ENCODE assay signal across 10 mouse cellular contexts in genomic region chr12:110460418-110461300, GRCm38 (mm10). TPM values are rescaled to one million over a fixed set of nuclear protein-coding genes. Genes with fewer than 3 reads are reported as not detected.
DNase-seq lines count a peak whose midpoint lies in the region; ATAC-seq lines count a peak whose summit lies in the region.
"Had no signal": no experiment of that assay in that cellular context is flagged by ENCODE, and none has a peak within 500 bp of the region (broad histone marks: within the 10 kb centered on the region; RNA-seq: fewer than 3 reads in every experiment).

No protein-coding gene starts in this region.

- no peaks in the 10 kb centered on the region for H3K27me3 ChIP-seq in megakaryocyte, embryonic 14.5 days (replicated peaks)
- no peaks in the 10 kb centered on the region for H3K27me3 ChIP-seq in forebrain, embryonic 10.5 days (ENCODE audit: poor library complexity, severe bottlenecking)

- intact Hi-C loops in gastrocnemius, postnatal 14 days (cut with DNase I; ENCODE audit: low total_unique reads), result loop anchor here (5.0 kb wide), 1 partner anchor 107 kb away; no protein-coding TSS in a partner anchor

- peaks cover 37% of the 10 kb centered on the region for H3K36me3 ChIP-seq in megakaryocyte, embryonic 14.5 days (replicated peaks; ENCODE audit: low read length)
- no peaks in the 10 kb centered on the region for H3K36me3 ChIP-seq in forebrain, embryonic 10.5 days (replicated peaks)

- ATAC-seq in megakaryocyte, adult 5-6 weeks (ENCODE audit: poor library complexity, severe bottlenecking), result no peak

- H3K9me3 ChIP-seq in megakaryocyte, embryonic 14.5 days, result no peaks in the 10 kb centered on the region
- H3K9me3 ChIP-seq in forebrain, embryonic 10.5 days, result no peaks in the 10 kb centered on the region

- peaks cover 93% of the 10 kb centered on the region for H3K4me1 ChIP-seq in megakaryocyte, embryonic 14.5 days
- H3K4me1 ChIP-seq in forebrain, embryonic 10.5 days, result no peaks in the 10 kb centered on the region

- H3K27ac ChIP-seq in forebrain, embryonic 10.5 days, result no peak overlapping the region
- H3K27ac ChIP-seq: kidney, postnatal 0 days had no signal

- peak overlapping the region; percentile 84 for H3K4me3 ChIP-seq in megakaryocyte, embryonic 14.5 days (replicated peaks)
- H3K4me3 ChIP-seq in forebrain, embryonic 10.5 days, result no peak overlapping the region
- H3K4me3 ChIP-seq: myocyte had no signal

- WGBS in forebrain, embryonic 10.5 days, result 92% methylated on average over 18 of the region's 18 CpGs

- peak; percentile 82 to 89 for DNase-seq in cerebellum, postnatal 10 days
- peak; percentile 77 for DNase-seq in heart, postnatal 4 days
- peak; percentile 73 for DNase-seq in lung, postnatal 36 days
- DNase-seq in gastrocnemius, postnatal 14 days, result no peak
- no peak for DNase-seq in frontal cortex, postnatal 25 days (ENCODE audit: low spot score in 2 of 2)
- DNase-seq in forebrain, embryonic 10.5 days (ENCODE audit: extremely low spot score, low spot score), result no peak

RNA-seq across cellular contexts. Expression of gene Ppp2r5c, which starts 13.7 kb away (rescaled TPM):
- 5.1 and 24.4 TPM in 2 replicates for polyA plus RNA-seq in megakaryocyte, embryonic 14.5 days (2012; ENCODE audit: insufficient read depth, low replicate concordance)
- total RNA-seq in megakaryocyte, adult 5-6 weeks (2015), result 164 and 178 TPM in 2 replicates
- total RNA-seq in megakaryocyte, adult 5-6 weeks (2017), result 293 and 306 TPM in 2 replicates
- total RNA-seq in heart, postnatal 4 days (2021), result 100 to 1,000 TPM; 126 to 128 TPM
- 10 to 100 TPM; 60.2 to 61.9 TPM for total RNA-seq in gastrocnemius, postnatal 14 days (2021)
- polyA plus RNA-seq in forebrain, embryonic 10.5 days (2016; fragmentation: Nextera tagmentation; extraction: Ambion mirVana), result 135 and 138 TPM in 2 replicates

Comparison
In these comparisons a context has a peak if more than half of its experiments do, and no peak if none do; other contexts are left out.
1. DNase-seq: peak in cerebellum, postnatal 10 days (2 of 2), heart, postnatal 4 days (single experiment) and lung, postnatal 36 days (single experiment); none in gastrocnemius, postnatal 14 days (single experiment), frontal cortex, postnatal 25 days (0 of 2) and forebrain, embryonic 10.5 days (single experiment).